Mouse (Mus musculus) CH12.LX (cell line): ENCODE data around the gene Zeb2. TPM values are rescaled to one million over a fixed set of nuclear protein-coding genes. Genes with fewer than 3 reads are reported as not detected.

ENCODE experiments used
- DNase-seq: peaks from one replicate; pipeline ENCODE4 v3.0.0-alpha.2; 2013; ENCODE audit errors: extremely low read depth
- H3K27ac ChIP-seq: 2 replicates; pipeline ENCODE4 v1.5.1; 2012; ENCODE audit warnings: low read depth, mild to moderate bottlenecking, control low read depth, moderate library complexity; ENCODE audit not compliant: insufficient read depth
- H3K27me3 ChIP-seq: replicated peaks from 2 replicates; pipeline ENCODE3; 2012; ENCODE audit warnings: inconsistent platforms
- H3K36me3 ChIP-seq, 2 experiments: replicated peaks in 1 of 2; 2 replicates each; pipeline versions ENCODE3 to v1.6.1; 2012; ENCODE audit warnings: inconsistent platforms in 1 of 2, low read length in 1 of 2, mild to moderate bottlenecking in 1 of 2, mixed read lengths in 1 of 2, moderate library complexity in 1 of 2; ENCODE audit not compliant: control insufficient read depth in 1 of 2, insufficient read depth in 1 of 2
- H3K4me1 ChIP-seq, 2 experiments: 2 replicates each; pipeline ENCODE4 v1.6.1; 2012; ENCODE audit warnings: inconsistent platforms in 1 of 2, moderate library complexity in 1 of 2; ENCODE audit not compliant: insufficient read depth in 2 of 2, control insufficient read depth in 1 of 2
- H3K4me2 ChIP-seq: 2 replicates; pipeline ENCODE4 v1.6.1; 2012; ENCODE audit warnings: low read depth, mild to moderate bottlenecking, control low read depth; ENCODE audit not compliant: poor library complexity, insufficient read depth, severe bottlenecking
- H3K4me3 ChIP-seq, 3 experiments: fragments of 150-350 bp in 1 of 3; sonication (generic) in 1 of 3; replicated peaks in 1 of 3; 2 replicates each; pipeline versions ENCODE3 to v1.5.1; 2011 to 2012; ENCODE audit warnings: low read depth in 2 of 3, low read length in 2 of 3, mild to moderate bottlenecking in 2 of 3, moderate library complexity in 2 of 3, control low read depth in 1 of 3, improper control_type of control experiment in 1 of 3, inconsistent platforms in 1 of 3, mixed read lengths in 1 of 3; ENCODE audit not compliant: poor library complexity in 1 of 3
- H3K79me2 ChIP-seq: replicated peaks from 2 replicates; pipeline ENCODE4 v1.6.1; 2012; ENCODE audit warnings: mild to moderate bottlenecking, moderate library complexity; ENCODE audit not compliant: control insufficient read depth, poor library complexity, insufficient read depth, severe bottlenecking; ENCODE audit errors: extremely low read depth
- H3K9ac ChIP-seq: 2 replicates; pipeline ENCODE4 v1.6.1; 2012; ENCODE audit warnings: low read depth, mild to moderate bottlenecking, control low read depth, moderate library complexity; ENCODE audit not compliant: insufficient read depth
- H3K9me3 ChIP-seq: replicated peaks from 2 replicates; pipeline ENCODE3; 2012; ENCODE audit warnings: low read length, inconsistent platforms, mixed read lengths
- BHLHE40 ChIP-seq: IDR thresholded peaks from 2 replicates; pipeline ENCODE4 v1.6.1; 2011; ENCODE audit warnings: mild to moderate bottlenecking, low read depth, low read length, improper control_type of control experiment
- CHD1 ChIP-seq: IDR thresholded peaks from 2 replicates; pipeline ENCODE4 v1.6.1; 2012; ENCODE audit warnings: low read depth, low read length, improper control_type of control experiment, inconsistent platforms
- CHD2 ChIP-seq: IDR thresholded peaks from 2 replicates; pipeline ENCODE4 v1.6.1; 2011; ENCODE audit warnings: low read length, improper control_type of control experiment
- E2F4 ChIP-seq: IDR thresholded peaks from 2 replicates; pipeline ENCODE4 v1.6.1; 2011; ENCODE audit warnings: low read depth, low read length, improper control_type of control experiment; ENCODE audit not compliant: insufficient replicate concordance
- ELF1 ChIP-seq: IDR thresholded peaks from 2 replicates; pipeline ENCODE4 v1.6.1; 2014; ENCODE audit warnings: low read depth, mild to moderate bottlenecking, inconsistent platforms, low read length, improper control_type of control experiment
- EP300 ChIP-seq: IDR thresholded peaks from 2 replicates; pipeline ENCODE4 v1.6.1; 2011; ENCODE audit warnings: low read length, improper control_type of control experiment
- ETS1 ChIP-seq: conservative IDR thresholded peaks from 2 replicates; pipeline ENCODE4 v1.6.1; 2012; ENCODE audit warnings: low read depth, mild to moderate bottlenecking, inconsistent platforms, low read length, improper control_type of control experiment, moderate library complexity
- GABPA ChIP-seq: IDR thresholded peaks from 2 replicates; pipeline ENCODE4 v1.6.1; 2012; ENCODE audit warnings: low read depth, low read length, improper control_type of control experiment, inconsistent platforms; ENCODE audit not compliant: insufficient replicate concordance
- IRF4 ChIP-seq: IDR thresholded peaks from 2 replicates; pipeline ENCODE4 v1.6.1; 2014; ENCODE audit warnings: low read depth, mild to moderate bottlenecking, inconsistent platforms, low read length, improper control_type of control experiment
- JUN ChIP-seq: IDR thresholded peaks from 2 replicates; pipeline ENCODE4 v1.6.1; 2011; ENCODE audit warnings: low read depth, mild to moderate bottlenecking, low read length, improper control_type of control experiment, moderate library complexity; ENCODE audit not compliant: insufficient read depth
- JUND ChIP-seq: conservative IDR thresholded peaks from 2 replicates; pipeline ENCODE4 v1.6.1; 2011; ENCODE audit warnings: low read depth, low read length, improper control_type of control experiment
- KAT2A ChIP-seq: IDR thresholded peaks from 2 replicates; pipeline ENCODE4 v1.6.1; 2012; ENCODE audit warnings: low read length, improper control_type of control experiment, inconsistent platforms; ENCODE audit not compliant: insufficient replicate concordance
- MAFK ChIP-seq: IDR thresholded peaks from 2 replicates; pipeline ENCODE4 v1.6.1; 2011; ENCODE audit warnings: low read length, improper control_type of control experiment; ENCODE audit not compliant: insufficient replicate concordance
- MAX ChIP-seq: IDR thresholded peaks from 2 replicates; pipeline ENCODE4 v1.6.1; 2011; ENCODE audit warnings: low read length, improper control_type of control experiment
- MEF2A ChIP-seq: IDR thresholded peaks from 2 replicates; pipeline ENCODE4 v1.6.1; 2014; ENCODE audit warnings: low read depth, mild to moderate bottlenecking, inconsistent platforms, low read length, improper control_type of control experiment, borderline replicate concordance
- MYC ChIP-seq: IDR thresholded peaks from 2 replicates; pipeline ENCODE4 v1.6.1; 2011; ENCODE audit warnings: low read depth, mild to moderate bottlenecking, improper control_type of control experiment, low read length
- NELFE ChIP-seq: IDR thresholded peaks from 2 replicates; pipeline ENCODE4 v1.6.1; 2011; ENCODE audit warnings: low read depth, low read length, improper control_type of control experiment
- NRF1 ChIP-seq: IDR thresholded peaks from 2 replicates; pipeline ENCODE4 v1.6.1; 2014; ENCODE audit warnings: low read depth, mild to moderate bottlenecking, inconsistent platforms, low read length, improper control_type of control experiment, moderate library complexity
- POLR2A ChIP-seq: IDR thresholded peaks from 2 replicates; pipeline ENCODE4 v1.6.1; 2011; ENCODE audit warnings: low read depth, mild to moderate bottlenecking, improper control_type of control experiment, low read length
- POLR2AphosphoS2 ChIP-seq: IDR thresholded peaks from 2 replicates; pipeline ENCODE4 v1.6.1; 2011; ENCODE audit warnings: low read depth, low read length, improper control_type of control experiment
- RAD21 ChIP-seq: IDR thresholded peaks from 2 replicates; pipeline ENCODE4 v1.6.1; 2011; ENCODE audit warnings: low read depth, mild to moderate bottlenecking, low read length, improper control_type of control experiment, moderate library complexity
- RCOR1 ChIP-seq: conservative IDR thresholded peaks from 2 replicates; pipeline ENCODE4 v1.6.1; 2012; ENCODE audit warnings: low read depth, mild to moderate bottlenecking, inconsistent platforms, low read length, improper control_type of control experiment
- TBP ChIP-seq: conservative IDR thresholded peaks from 2 replicates; pipeline ENCODE4 v1.6.1; 2011; ENCODE audit warnings: low read depth, low read length, improper control_type of control experiment
- USF1 ChIP-seq: IDR thresholded peaks from 2 replicates; pipeline ENCODE4 v1.6.1; 2014; ENCODE audit warnings: low read depth, mild to moderate bottlenecking, inconsistent platforms, low read length, improper control_type of control experiment
- USF2 ChIP-seq: conservative IDR thresholded peaks from 2 replicates; pipeline ENCODE4 v1.6.1; 2011; ENCODE audit warnings: low read depth, low read length, improper control_type of control experiment
- ZC3H11A ChIP-seq: IDR thresholded peaks from 2 replicates; pipeline ENCODE4 v1.6.1; 2012; ENCODE audit warnings: low read depth, mild to moderate bottlenecking, inconsistent platforms, low read length, improper control_type of control experiment
- ZKSCAN1 ChIP-seq: IDR thresholded peaks from 2 replicates; pipeline ENCODE4 v1.6.1; 2012; ENCODE audit warnings: low read depth, inconsistent platforms, low read length, improper control_type of control experiment, borderline replicate concordance
- ZMIZ1 ChIP-seq: IDR thresholded peaks from 2 replicates; pipeline ENCODE4 v1.6.1; 2012; ENCODE audit warnings: low read depth, mild to moderate bottlenecking, inconsistent platforms, low read length, improper control_type of control experiment
- dilution Hi-C: fragments of 300-500 bp; cut with MboI; formaldehyde crosslinking; loops from 2 replicates; pipeline ENCODE4 v1.14.3; 2020; ENCODE audit warnings: low sequenced_read_pairs; ENCODE audit not compliant: extremely low pct_unique_long_range_greater_than_20kb, extremely low pct_ligation_motif_present
- in situ Hi-C: fragments of 300-500 bp; cut with MboI; formaldehyde crosslinking; loops from 3 replicates; pipeline ENCODE4 v1.14.3; 2019; ENCODE audit warnings: low sequenced_read_pairs, low pct_ligation_motif_present, low pct_unique_long_range_greater_than_20kb, mixed read lengths
- polyA plus RNA-seq: library from polyadenylated mRNA; unstranded; fragments of >175 nt; gene quantifications from 2 replicates; pipeline ENCODE4 v1.2.1, GENCODE M21; 2012; ENCODE audit warnings: low read depth; ENCODE audit not compliant: insufficient read length
- total RNA-seq, 2 experiments: library from RNA; depleted of rRNA; stranded (reverse); fragments of 300-350 nt in 1 of 2; fragments of >200 nt in 1 of 2; gene quantifications; 2 replicates each; pipeline ENCODE4 v1.2.3; 2012 to 2014

Zeb2 gene
- total and polyA plus RNA-seq, 3 experiments: 12.9 to 25.8 (median 20.8) TPM

DNA sequence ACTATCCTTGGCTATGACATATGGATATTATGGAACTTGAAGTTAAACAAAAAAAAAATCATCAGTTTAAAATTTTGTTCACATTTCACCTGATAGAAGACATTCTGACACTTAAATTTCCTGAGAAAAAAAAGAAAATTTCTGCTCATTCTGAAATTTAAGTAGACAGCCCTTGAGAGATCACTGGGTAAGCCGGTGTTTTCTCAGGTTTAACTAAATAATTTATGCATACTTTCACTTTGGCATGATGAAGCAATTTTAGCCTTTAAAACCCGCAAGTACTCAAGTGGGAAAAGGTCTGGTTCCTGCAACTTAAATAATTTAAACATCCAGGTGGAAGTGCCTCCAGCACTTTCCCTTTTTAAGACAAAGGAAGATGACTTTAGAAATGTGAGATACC lies 65.9 kb downstream of the Zeb2 start (continued):
- TF ChIP-seq MAFK (peak; percentile 78), BHLHE40 (peak; percentile 67), TBP (no peak), MEF2A (peak; percentile 79; the same call in 1 of the 2 replicates), JUND (peak; percentile 62)

DNA sequence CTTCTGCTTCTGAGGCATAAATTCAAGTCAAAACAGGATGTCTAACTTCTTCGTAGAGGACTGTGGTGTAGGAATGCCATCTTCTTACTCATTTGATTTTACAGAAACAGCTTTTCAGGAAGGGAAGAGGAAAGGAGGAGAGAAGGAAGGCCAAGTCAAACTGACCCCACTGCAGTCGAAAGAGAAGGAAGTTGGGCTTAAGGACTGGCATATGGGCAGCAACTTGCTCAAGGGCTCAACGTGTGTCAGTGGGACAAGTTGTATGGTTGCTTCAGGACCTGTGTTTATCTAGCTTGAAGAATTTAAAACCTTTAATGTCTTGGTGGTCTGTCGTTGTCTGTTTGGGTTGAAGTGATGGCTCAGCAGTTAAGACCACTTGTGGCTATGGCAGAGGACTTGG lies 67.3 kb downstream of the Zeb2 start:
- peak overlapping the region in 1 of 3 experiments; percentile 29 for H3K4me3 ChIP-seq
- H3K27ac ChIP-seq: peak overlapping the region; percentile 75
- no peak for TF ChIP-seq POLR2AphosphoS2
- no peak for TF ChIP-seq IRF4
- 0 out of 2 replicates have a peak, but pooled peaks have one; percentile 18 for TF ChIP-seq CHD1
- TF ChIP-seq ETS1: no peak
- no peak for TF ChIP-seq E2F4
- TF ChIP-seq MAX: no peak
- no peak for TF ChIP-seq POLR2A
- TF ChIP-seq USF2: no peak
- H3K4me2 ChIP-seq: peak overlapping the region; percentile 9; the same call in 1 of the 2 replicates
- in situ Hi-C loops: no loop called here
- DNase-seq: no peak
- H3K79me2 ChIP-seq: peaks cover 64% of the 10 kb centered on the region
- H3K27me3 ChIP-seq: no peaks in the 10 kb centered on the region
- peaks cover 12 to 25% of the 10 kb centered on the region in 2 experiments for H3K36me3 ChIP-seq
- no peak overlapping the region for H3K9ac ChIP-seq
- H3K4me1 ChIP-seq: peaks cover 34 to 94% of the 10 kb centered on the region in 2 experiments
- dilution Hi-C loops: no loop called here
- H3K9me3 ChIP-seq: no peaks in the 10 kb centered on the region

DNA sequence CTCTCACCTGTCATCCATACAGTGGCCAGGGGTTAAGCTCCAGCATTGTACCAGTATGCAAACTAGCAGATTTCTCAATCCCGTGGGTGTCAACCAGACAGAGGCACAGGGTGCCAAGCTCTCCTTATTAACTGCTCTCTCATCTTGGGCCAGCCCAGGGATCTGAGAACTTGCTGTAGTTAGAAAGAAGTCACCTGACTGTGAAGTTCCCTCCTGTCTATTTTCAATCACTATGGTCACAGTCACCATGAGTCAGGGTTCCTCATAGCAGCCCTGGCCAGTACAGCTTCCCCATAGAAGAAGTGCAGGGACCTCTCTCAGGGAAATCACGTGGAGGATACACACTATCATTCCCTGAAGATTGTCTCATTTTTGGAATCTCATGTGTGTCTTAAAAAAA lies 67.9 kb downstream of the Zeb2 start:
- dilution Hi-C loops: no loop called here
- TF ChIP-seq CHD1 (no peak), ZMIZ1 (no peak), IRF4 (peak; percentile 73; the same call in 1 of the 2 replicates), ZKSCAN1 (no peak), NRF1 (no peak), JUND (no peak), EP300 (peak; percentile 67; the same call in 1 of the 2 replicates), MYC (peak; percentile 60; the same call in 1 of the 2 replicates), RAD21 (no peak; the same call in none of the 2 replicates), TBP (0 out of 2 replicates have a peak, but pooled peaks have one; percentile 24), ZC3H11A (no peak), ELF1 (no peak), E2F4 (no peak), USF2 (peak; percentile 57), ETS1 (peak; percentile 90), MAFK (peak; percentile 61; the same call in 1 of the 2 replicates), RCOR1 (no peak), GABPA (no peak), KAT2A (0 out of 2 replicates have a peak, but pooled peaks have one; percentile 26), NELFE (peak; percentile 40), CHD2 (peak; percentile 36; the same call in 1 of the 2 replicates), JUN (peak; percentile 37; the same call in 1 of the 2 replicates), POLR2AphosphoS2 (no peak), USF1 (peak; percentile 56)

More for the DNA sequence above, 67.9 kb downstream of the Zeb2 start:
- peaks cover 12 to 27% of the 10 kb centered on the region in 2 experiments for H3K36me3 ChIP-seq
- H3K9me3 ChIP-seq: no peaks in the 10 kb centered on the region
- DNase-seq: peak; percentile 92
- H3K4me1 ChIP-seq: peaks cover 30 to 94% of the 10 kb centered on the region in 2 experiments
- H3K4me2 ChIP-seq: peak overlapping the region; percentile 69
- in situ Hi-C loops: no loop called here
- H3K9ac ChIP-seq: no peak overlapping the region
- no peak overlapping the region for H3K4me3 ChIP-seq
- peaks cover 65% of the 10 kb centered on the region for H3K79me2 ChIP-seq
- H3K27me3 ChIP-seq: no peaks in the 10 kb centered on the region
- peak overlapping the region; percentile 47; the same call in 1 of the 2 replicates for H3K27ac ChIP-seq
